Mouse (Mus musculus): Measurements from ENCODE around the gene Gulp1. TPM values are rescaled to one million over a fixed set of nuclear protein-coding genes. Genes with fewer than 3 reads are reported as not detected.

Gene Gulp1
- polyA plus RNA-seq, 1 experiment from 2014 or later = 16.3 TPM

DNA sequence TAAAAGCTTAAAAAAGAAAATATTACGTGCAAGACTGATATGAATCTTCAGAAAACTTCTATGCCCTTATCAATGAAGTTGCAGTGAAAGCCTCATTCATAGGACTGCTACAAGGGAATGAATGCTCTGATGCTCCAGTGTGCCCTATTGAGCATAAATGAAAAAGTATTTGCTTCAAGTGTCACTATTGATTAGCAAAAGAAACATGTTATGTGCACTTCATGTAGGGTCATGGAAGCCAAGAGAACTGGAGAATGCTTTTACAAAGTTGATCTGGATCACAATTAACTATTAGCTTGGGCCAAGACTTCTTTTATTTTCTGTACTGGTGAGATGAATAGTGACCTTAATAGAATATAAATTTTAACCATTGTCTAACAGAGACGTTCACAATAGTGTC is 47.0 kb downstream of the Gulp1 start:
- Histone ChIP-seq H3K27ac (no peak overlapping the region), H3K36me3 (no peaks in the 10 kb centered on the region), H3K9me3 (no peaks in the 10 kb centered on the region), H3K27me3 (replicated peaks) (no peaks in the 10 kb centered on the region), H3K9ac (no peak overlapping the region), H3K4me3 (replicated peaks) (no peak overlapping the region), H3K4me1 (replicated peaks) (no peaks in the 10 kb centered on the region), H3K4me2 (replicated peaks) (no peak overlapping the region)
- no peak for ATAC-seq
- 85% methylated on average over 2 of the region's 2 CpGs for WGBS

GRCm38 (mm10) chr1:44613294-44614041 is 62.2 kb downstream of the Gulp1 start:
- H3K4me2 ChIP-seq (replicated peaks) = no peak overlapping the region
- 61% methylated on average over 2 of the region's 2 CpGs for WGBS
- no peaks in the 10 kb centered on the region for H3K36me3 ChIP-seq
- no peaks in the 10 kb centered on the region for H3K9me3 ChIP-seq
- no peak for ATAC-seq
- H3K27ac ChIP-seq = no peak overlapping the region
- no peak overlapping the region for H3K4me3 ChIP-seq (replicated peaks)
- H3K27me3 ChIP-seq (replicated peaks) = no peaks in the 10 kb centered on the region
- H3K9ac ChIP-seq = no peak overlapping the region
- no peaks in the 10 kb centered on the region for H3K4me1 ChIP-seq (replicated peaks)

DNA sequence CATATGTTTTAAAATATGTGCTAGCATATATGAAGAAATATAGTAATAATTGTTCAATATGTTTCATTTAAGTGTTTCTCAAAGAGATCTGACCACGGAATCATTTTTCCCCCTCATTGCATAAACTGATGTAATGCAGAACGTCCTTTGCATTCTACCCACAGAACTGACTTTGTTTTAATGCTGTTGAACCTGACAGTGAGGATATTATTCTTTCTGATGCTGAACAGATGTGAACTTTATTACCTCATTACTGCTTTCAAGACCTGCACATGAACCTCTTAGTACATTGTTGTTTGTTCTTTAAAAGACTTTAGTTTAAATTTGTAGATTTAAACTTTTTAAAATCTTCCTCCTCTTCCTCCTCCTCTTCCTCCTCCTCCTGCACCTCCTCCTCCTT is 67.4 kb downstream of the Gulp1 start:
- no peaks in the 10 kb centered on the region for H3K27me3 ChIP-seq (replicated peaks)
- no peak overlapping the region for H3K27ac ChIP-seq
- H3K4me3 ChIP-seq (replicated peaks) = no peak overlapping the region
- no peak for ATAC-seq
- 42% methylated on average over 2 of the region's 2 CpGs for WGBS
- no peaks in the 10 kb centered on the region for H3K36me3 ChIP-seq
- H3K9me3 ChIP-seq = no peaks in the 10 kb centered on the region
- H3K4me1 ChIP-seq (replicated peaks) = no peaks in the 10 kb centered on the region
- no peak overlapping the region for H3K9ac ChIP-seq
- H3K4me2 ChIP-seq (replicated peaks) = no peak overlapping the region

GRCm38 (mm10) chr1:44634481-44634880 is 83.2 kb downstream of the Gulp1 start:
- H3K4me3 ChIP-seq (replicated peaks) = no peak overlapping the region
- H3K27me3 ChIP-seq (replicated peaks) = no peaks in the 10 kb centered on the region
- no peaks in the 10 kb centered on the region for H3K36me3 ChIP-seq
- H3K4me1 ChIP-seq (replicated peaks) = no peaks in the 10 kb centered on the region
- no peak overlapping the region for H3K27ac ChIP-seq
- no peak overlapping the region for H3K9ac ChIP-seq
- no peak overlapping the region for H3K4me2 ChIP-seq (replicated peaks)
- H3K9me3 ChIP-seq = no peaks in the 10 kb centered on the region
- no peak for ATAC-seq
- WGBS = 59% methylated on average over 4 of the region's 4 CpGs

- 91% methylated on average over 6 of the region's 6 CpGs for WGBS
- no peak overlapping the region for H3K9ac ChIP-seq
- H3K27me3 ChIP-seq (replicated peaks) = no peaks in the 10 kb centered on the region
- no peak overlapping the region for H3K4me2 ChIP-seq (replicated peaks)
- no peak overlapping the region for H3K4me3 ChIP-seq (replicated peaks)
- no peaks in the 10 kb centered on the region for H3K36me3 ChIP-seq
- H3K9me3 ChIP-seq = no peaks in the 10 kb centered on the region
- H3K4me1 ChIP-seq (replicated peaks) = no peaks in the 10 kb centered on the region
- no peak overlapping the region for H3K27ac ChIP-seq
- ATAC-seq = no peak
These were observed 94.5 kb downstream of the Gulp1 start for GRCm38 (mm10) chr1:44645678-44646276.

- H3K4me3 ChIP-seq (replicated peaks) = no peak overlapping the region
- 64% methylated on average over 3 of the region's 3 CpGs for whole genome bisulfite sequencing
- H3K4me2 ChIP-seq (replicated peaks) = no peak overlapping the region
- no peak overlapping the region for H3K9ac ChIP-seq
- no peak overlapping the region for H3K27ac ChIP-seq
- no peaks in the 10 kb centered on the region for H3K36me3 ChIP-seq
- no peak for ATAC-seq
- H3K27me3 ChIP-seq (replicated peaks) = no peaks in the 10 kb centered on the region
- H3K9me3 ChIP-seq = no peaks in the 10 kb centered on the region
- no peaks in the 10 kb centered on the region for H3K4me1 ChIP-seq (replicated peaks)
These were observed 127.7 kb downstream of the Gulp1 start for GRCm38 (mm10) chr1:44678974-44679373.

DNA sequence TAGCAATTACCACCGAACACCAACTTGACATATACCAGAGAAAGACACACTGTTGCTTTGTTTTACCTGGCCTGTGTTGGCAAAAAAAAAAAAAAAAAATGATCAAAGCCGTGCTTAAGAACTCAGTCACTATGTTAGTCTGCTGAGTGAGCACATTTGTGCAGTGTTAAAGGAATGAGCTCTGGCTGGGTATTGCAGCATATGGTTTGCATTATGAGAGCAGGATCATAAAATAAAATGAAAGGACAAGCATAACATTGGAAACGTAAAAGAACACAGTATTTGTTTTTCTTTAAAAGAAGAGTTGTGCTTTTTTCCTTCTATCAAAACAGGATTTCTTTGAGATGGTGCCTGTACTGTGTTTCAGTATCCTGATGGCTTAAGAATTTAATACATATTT is 128.1 kb downstream of the Gulp1 start:
- 34% methylated on average over 3 of the region's 3 CpGs for WGBS

GRCm38 (mm10) chr1:44682556-44682955 is 131.2 kb downstream of the Gulp1 start:
- Histone ChIP-seq H3K36me3 (no peaks in the 10 kb centered on the region), H3K27me3 (replicated peaks) (no peaks in the 10 kb centered on the region), H3K9me3 (no peaks in the 10 kb centered on the region), H3K9ac (no peak overlapping the region), H3K4me1 (replicated peaks) (no peaks in the 10 kb centered on the region), H3K4me2 (replicated peaks) (no peak overlapping the region), H3K4me3 (replicated peaks) (no peak overlapping the region), H3K27ac (no peak overlapping the region)
- ATAC-seq = no peak
- 41% methylated on average over 2 of the region's 2 CpGs for WGBS

More for the DNA sequence above, 128.1 kb downstream of the Gulp1 start:
- no peaks in the 10 kb centered on the region for H3K27me3 ChIP-seq (replicated peaks)
- ATAC-seq = no peak
- no peaks in the 10 kb centered on the region for H3K36me3 ChIP-seq
- no peak overlapping the region for H3K4me2 ChIP-seq (replicated peaks)
- H3K27ac ChIP-seq = no peak overlapping the region
- no peak overlapping the region for H3K4me3 ChIP-seq (replicated peaks)
- H3K9ac ChIP-seq = no peak overlapping the region
- no peaks in the 10 kb centered on the region for H3K9me3 ChIP-seq
- no peaks in the 10 kb centered on the region for H3K4me1 ChIP-seq (replicated peaks)

GRCm38 (mm10) chr1:44683723-44684122 is 132.4 kb downstream of the Gulp1 start:
- H3K4me3 ChIP-seq (replicated peaks) = no peak overlapping the region
- H3K9ac ChIP-seq = no peak overlapping the region
- WGBS = 75% methylated on average over 6 of the region's 6 CpGs
- no peaks in the 10 kb centered on the region for H3K36me3 ChIP-seq
- H3K4me1 ChIP-seq (replicated peaks) = no peaks in the 10 kb centered on the region
- H3K27ac ChIP-seq = no peak overlapping the region
- H3K4me2 ChIP-seq (replicated peaks) = no peak overlapping the region
- H3K27me3 ChIP-seq (replicated peaks) = no peaks in the 10 kb centered on the region
- H3K9me3 ChIP-seq = no peaks in the 10 kb centered on the region
- ATAC-seq = no peak

DNA sequence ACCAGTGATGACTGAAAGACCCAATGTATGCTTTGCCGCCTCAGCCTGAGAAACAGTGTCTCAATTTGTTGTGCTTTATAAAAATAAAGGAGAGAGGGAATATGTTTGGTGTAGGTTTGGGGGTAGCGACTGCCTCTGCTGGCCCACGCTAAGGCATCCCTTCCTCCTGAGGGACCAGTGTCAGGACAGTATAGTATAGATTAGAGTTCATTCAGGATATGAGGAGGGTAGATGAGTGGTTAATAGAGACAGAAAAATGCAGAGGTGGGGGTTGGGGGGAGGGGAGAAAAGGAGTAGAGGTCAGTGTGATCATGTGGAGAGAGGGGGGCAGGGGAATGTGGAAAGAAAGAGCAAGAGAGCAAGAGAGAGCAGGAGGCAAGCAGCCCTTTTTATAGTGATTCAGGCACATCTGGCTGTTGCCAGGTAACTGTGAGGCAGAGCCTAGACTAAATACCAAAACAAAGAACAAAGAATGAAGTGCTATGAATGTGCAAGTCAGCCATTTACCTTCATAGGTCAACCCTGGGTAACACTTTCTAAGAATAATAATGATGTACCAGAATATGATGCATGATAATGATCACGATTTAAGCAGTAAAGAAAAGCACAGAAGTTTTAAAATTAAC is 169.6 kb downstream of the Gulp1 start:
- 85% methylated on average over 4 of the region's 4 CpGs for WGBS
- Histone ChIP-seq H3K4me2 (replicated peaks) (no peak overlapping the region), H3K36me3 (no peaks in the 10 kb centered on the region), H3K4me3 (replicated peaks) (no peak overlapping the region), H3K9ac (no peak overlapping the region), H3K27me3 (replicated peaks) (no peaks in the 10 kb centered on the region), H3K27ac (no peak overlapping the region), H3K9me3 (no peaks in the 10 kb centered on the region), H3K4me1 (replicated peaks) (no peaks in the 10 kb centered on the region)
- ATAC-seq = no peak

GRCm38 (mm10) chr1:44741256-44741655 is 189.9 kb downstream of the Gulp1 start:
- Histone ChIP-seq H3K27ac (no peak overlapping the region), H3K9me3 (no peaks in the 10 kb centered on the region), H3K9ac (no peak overlapping the region), H3K36me3 (no peaks in the 10 kb centered on the region), H3K4me2 (replicated peaks) (no peak overlapping the region), H3K27me3 (replicated peaks) (no peaks in the 10 kb centered on the region), H3K4me3 (replicated peaks) (no peak overlapping the region), H3K4me1 (replicated peaks) (no peaks in the 10 kb centered on the region)
- no peak for ATAC-seq

GRCm38 (mm10) chr1:44745711-44746110 is 194.4 kb downstream of the Gulp1 start:
- no peak overlapping the region for H3K27ac ChIP-seq
- no peaks in the 10 kb centered on the region for H3K36me3 ChIP-seq
- no peak overlapping the region for H3K4me2 ChIP-seq (replicated peaks)
- H3K4me1 ChIP-seq (replicated peaks) = no peaks in the 10 kb centered on the region
- 2% methylated on average over 2 of the region's 2 CpGs for WGBS
- H3K9me3 ChIP-seq = no peaks in the 10 kb centered on the region
- H3K9ac ChIP-seq = no peak overlapping the region
- ATAC-seq = no peak
- no peak overlapping the region for H3K4me3 ChIP-seq (replicated peaks)
- H3K27me3 ChIP-seq (replicated peaks) = no peaks in the 10 kb centered on the region
